Mouse (Mus musculus): ENCODE data around the gene Foxp2.

Gene Foxp2

DNA sequence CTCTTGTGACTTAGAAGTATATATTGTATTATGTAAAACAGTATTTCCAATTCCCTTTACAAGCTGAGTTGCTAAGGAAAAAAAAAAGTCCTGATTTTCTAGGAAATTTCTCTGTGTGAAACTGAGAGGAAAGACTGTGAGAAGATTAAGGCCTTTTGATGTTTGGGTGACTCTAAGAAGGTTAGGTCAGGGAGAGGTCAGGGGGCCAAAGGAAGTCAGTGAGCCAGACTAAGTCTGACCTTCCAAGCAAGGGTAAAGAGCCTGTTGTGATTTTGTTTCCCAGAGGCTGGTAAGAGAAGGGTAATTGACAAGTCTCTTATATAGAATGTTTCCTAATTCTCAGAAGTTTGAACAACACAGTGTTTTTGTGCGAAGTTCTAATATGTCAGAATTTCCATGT lies 162.1 kb downstream of the Foxp2 start:
- DNase-seq (ENCODE audit: extremely low read depth, low read depth, low spot score) = no peak

DNA sequence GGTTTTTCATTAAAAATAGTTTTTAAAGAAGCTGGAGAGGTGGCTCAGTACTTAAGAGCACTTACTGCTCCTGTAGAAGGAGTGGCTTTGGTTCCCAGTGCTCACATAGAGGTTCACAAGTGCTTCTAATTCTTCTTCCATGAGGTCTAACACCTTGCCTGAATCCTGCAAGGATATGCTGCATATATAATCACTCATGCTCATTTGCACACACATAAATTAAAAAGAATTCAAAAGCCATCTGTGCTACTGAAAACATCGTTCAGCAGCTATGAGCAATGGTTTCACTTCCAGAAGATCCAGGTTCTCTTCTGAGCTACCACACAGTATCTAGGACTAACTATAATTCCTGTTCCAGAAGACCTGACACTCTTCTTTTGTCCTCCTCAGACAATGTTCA lies 200.4 kb downstream of the Foxp2 start:
- no peak for DNase-seq (ENCODE audit: extremely low read depth, low read depth, low spot score)

DNA sequence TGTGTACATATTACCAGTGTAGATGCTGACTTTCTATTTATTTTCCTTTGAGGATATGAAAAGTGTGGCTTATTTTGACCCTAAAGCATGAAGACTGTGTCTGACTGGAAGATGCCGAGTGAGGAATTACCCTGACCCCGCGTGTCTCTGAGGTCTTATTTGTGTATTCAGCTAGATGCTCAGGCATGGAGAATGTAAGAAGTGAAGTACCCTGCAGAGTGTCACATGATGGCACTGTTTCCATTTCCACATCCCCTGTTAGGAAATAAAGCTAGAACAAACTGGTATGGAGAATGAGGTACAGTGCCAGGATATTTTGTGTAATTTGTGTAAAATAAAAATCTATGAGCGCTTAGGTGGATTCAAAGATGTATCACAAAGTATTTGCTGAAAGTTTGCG lies 219.8 kb downstream of the Foxp2 start:
- DNase-seq (ENCODE audit: extremely low read depth, low read depth, low spot score) = no peak

DNA sequence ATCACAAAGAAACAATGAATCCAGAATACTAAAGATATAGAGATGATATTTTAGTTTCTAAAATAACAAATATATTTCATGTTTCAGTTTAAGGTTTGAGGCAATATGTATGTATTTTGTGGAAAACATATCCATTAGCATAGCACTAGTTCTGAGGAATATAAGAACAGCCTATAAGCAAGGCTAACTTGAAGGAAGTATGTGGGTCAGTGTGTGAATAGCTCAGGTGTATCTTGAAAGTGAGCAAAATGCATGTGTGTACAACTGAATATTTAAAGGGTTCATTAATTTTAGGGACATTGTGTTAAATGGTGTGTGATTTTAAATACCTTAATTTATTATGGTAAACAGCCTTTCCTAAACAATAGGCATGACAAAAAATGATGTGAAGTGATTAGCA lies 220.2 kb downstream of the Foxp2 start:
- DNase-seq (ENCODE audit: extremely low read depth, low read depth, low spot score) = no peak

DNA sequence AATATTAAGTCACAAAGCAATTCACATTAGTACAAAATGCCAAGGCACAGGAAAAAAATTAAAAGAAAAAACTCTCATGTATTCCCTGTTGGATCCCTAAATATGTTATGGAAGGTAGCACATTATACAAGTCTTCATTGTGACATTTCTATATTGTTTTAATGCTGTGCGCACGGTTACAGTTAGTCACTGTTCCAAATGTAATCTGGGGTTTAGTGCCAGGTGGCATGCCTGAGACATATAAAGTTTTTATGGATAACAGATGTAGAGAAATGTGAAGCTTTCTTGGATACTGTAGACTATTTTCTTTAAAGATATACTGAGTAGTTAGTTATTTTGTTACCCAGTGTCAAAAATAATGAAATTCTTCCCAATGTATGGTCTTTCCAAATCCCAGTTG lies 229.0 kb downstream of the Foxp2 start:
- no peak for DNase-seq (ENCODE audit: extremely low read depth, low read depth, low spot score)

DNA sequence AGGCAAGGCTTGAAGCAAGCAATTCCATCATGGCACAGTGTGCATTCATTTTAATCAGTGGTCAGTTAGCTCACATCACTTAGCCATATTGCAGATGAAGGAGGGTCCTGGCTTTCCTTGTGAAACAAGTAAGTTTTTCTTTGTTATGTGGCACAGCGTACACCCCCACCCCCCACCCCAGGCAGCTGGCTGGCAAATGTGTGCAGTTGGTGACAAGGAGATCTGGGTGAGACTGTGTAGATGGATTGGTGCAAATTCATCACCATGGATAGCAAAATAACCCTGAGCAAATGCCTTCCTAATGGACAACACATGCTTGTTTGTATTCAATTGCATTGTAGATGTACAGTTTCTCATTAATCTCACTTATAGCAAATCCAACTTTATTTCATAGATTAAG lies 240.9 kb downstream of the Foxp2 start:
- no peak for DNase-seq (ENCODE audit: extremely low read depth, low read depth, low spot score)

DNA sequence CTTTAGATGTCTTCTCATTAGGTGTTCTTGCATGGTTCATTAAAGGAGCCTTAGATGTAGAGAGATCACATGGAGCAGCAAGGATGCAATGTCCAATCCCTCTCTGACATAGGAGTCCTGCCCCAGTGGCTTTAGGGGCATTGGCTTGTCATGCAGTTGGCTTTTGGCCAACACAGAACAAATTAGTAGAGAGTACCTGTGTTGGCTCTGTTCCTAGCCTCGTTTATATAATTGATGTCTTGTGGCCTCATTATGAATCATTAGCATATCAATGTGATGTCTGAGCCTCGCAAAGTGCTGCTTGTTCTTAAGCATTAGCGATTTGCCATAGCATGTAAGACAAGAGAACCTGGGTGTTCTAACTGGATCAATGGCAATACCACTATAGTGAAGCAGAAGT lies 250.5 kb downstream of the Foxp2 start:
- no peak for DNase-seq (ENCODE audit: extremely low read depth, low read depth, low spot score)

DNA sequence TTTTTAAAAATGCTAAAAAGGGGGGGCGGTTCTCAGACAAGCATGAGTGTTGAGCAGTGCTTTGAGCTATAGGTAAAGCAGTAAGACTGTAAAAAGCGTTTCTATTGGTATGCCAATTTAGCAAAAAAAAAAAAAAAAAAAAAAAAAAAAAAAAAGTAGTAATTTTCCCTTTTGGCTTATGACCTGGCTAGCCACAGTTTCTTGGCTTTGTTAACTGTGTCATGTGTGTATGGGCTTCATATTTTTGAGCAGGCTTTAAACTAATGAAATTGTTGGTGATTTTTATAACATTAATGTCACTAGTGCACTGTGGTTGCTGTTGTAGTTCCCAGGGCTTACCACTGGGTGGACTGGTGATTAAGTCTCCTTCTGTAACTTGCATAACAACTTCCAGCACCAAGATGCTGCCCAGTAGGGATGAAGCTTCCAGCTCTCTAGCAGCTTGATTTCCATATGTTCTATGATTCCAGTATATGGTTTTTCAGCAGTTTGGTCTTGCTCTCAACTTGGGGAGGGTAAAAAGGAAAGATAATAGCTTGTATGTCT lies 262.4 kb downstream of the Foxp2 start:
- DNase-seq (ENCODE audit: extremely low read depth, low read depth, low spot score) = no peak

DNA sequence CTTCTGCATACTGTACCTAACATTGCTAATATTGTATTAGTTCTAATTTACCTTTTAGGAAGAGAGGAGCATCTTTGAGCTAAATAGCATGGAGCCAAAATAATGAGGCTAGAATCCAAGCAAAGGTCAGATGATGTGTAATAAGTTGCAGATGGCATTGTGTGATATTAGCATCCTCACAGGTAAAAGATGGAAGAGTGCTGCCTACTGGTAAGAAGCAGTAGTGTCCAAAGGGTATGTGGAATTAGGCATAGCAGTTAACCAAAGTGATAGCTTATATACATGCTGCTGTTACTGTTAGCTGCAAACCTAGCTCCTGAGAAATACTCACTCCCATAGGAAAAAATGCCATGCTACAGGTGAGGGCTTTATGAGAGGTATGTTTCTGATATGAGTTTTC lies 275.6 kb downstream of the Foxp2 start:
- DNase-seq (ENCODE audit: extremely low read depth, low read depth, low spot score) = no peak

DNA sequence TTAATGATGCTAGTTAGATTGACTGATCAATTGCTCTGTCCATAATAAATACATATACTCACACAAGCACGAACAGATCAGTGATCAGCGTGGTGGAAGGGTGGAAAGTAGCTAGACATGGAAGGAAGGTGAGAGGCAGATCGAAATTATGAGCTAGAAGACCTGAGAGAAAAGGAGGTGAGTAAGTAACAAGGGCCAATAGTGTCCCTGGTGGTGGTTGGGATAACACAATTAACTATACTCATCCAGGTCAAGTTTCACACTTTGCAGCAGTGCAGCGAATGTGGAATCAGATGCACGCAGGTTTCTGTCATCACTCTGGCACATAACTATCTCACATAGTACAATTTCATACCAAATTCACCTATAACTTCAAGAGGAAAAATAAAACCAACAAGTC lies 291.7 kb downstream of the Foxp2 start:
- no peak for DNase-seq (ENCODE audit: extremely low read depth, low read depth, low spot score)

DNA sequence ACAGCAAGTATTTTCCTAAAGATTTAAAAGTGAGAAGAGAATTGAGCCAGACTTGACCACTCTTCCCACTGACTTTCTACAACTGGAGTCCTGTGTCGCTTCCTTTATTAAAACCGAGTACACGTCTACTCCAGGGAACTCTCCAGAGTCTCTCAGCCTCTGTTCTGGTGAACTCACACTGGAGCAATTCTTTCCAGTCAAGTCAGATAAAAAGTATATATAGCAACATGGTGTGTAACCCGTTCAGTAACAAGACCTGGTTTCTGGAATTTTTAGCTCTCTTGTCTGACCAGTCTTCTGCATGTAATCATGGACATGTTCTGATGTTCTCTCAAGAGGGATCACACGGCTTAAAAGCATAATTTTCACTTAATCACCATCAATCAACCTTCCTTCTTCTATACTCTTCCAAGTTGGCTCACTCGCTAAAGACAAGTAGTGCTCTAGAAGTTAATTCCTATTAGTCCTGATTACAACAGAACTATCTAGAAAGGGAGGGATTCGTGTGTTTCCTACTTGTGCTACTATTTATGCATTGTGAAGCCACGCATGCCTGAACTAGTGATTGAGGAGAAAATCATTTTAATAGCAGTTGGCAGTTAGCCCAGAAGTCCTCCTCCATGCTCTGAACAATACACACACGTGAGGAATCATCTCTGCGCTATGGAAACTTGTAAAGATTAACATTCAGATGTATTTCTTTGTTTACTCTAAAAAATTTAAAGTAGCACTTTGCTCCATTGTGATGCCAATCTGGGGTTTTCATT lies 341.2 kb downstream of the Foxp2 start:
- DNase-seq (ENCODE audit: extremely low read depth, low read depth, low spot score) = no peak

DNA sequence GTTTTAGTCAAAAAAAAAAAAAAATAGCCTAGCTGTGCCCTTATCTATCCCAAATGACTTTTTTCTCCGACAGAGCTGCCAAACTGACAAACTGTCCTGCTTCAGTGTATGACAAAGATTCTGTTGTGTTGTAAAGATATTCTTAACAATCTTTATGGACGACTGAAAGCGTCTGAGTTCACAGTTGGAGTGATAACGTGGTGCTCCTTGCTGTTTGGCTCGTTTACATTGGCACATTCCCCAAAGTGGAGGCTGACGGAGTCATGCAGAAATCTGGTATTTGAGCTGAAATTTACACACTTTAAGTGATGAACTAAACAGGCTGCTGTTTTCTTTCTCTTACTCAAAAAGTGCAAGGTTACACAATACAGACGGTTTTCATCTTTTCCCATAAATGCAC lies 356.2 kb downstream of the Foxp2 start:
- DNase-seq (ENCODE audit: extremely low read depth, low read depth, low spot score) = no peak

DNA sequence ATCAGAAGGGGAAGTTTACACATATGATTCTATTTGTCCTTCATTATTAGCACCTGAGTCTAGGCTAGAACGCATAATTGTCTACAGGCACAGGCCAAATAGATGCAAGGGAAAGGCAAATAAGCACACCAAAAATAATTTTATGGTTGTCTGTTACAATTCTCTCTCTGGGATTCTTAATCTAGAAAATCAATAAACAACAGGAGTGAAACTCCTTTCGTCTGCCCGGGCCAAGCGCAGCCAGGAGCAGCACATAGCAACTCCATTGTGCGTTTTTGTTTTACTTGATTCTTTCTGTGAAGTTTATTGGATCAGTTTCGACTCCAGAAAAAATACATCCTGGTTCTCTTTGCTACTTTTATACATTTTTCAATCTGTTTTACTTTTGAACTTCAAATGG lies 356.7 kb downstream of the Foxp2 start:
- DNase-seq (ENCODE audit: extremely low read depth, low read depth, low spot score) = no peak

DNA sequence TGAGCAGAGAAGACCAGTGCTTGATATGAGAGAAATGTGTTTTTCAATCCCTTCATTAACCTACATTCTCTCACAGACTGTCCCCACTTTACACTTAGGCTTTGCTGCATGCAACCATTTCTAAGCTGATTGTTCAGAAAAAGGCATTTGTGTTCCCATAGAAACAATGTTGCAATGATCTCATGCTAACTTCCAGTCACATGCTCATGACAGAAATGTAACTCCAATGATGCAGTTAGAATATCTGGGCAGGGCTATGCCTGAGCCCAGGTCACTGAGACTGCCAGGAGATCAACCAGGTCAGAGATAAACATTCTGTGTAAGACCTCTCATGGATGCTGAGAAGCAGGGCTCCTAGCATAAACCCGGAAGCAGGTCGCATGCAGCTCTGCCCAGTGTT lies 367.0 kb downstream of the Foxp2 start:
- DNase-seq (ENCODE audit: extremely low read depth, low read depth, low spot score) = no peak

DNA sequence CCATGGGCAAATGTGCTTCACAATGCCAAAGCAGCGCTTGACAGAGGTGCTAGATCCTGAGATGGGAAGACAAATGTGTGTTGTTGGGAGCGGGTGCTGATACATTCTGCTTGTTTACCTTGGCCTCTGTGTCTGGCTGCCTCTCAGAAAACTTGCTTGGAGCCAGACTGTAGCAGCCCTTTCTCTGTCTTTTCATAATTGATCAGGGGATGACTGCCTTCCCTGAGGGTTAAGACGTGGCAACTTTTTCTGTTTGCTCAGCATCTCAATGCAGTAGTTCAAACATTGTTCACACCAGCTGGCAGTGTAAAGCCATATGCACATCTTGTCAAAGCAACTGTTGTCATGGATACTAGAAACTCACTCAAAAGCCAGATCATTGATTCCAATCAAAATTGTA lies 384.1 kb downstream of the Foxp2 start:
- DNase-seq (ENCODE audit: extremely low read depth, low read depth, low spot score) = no peak

DNA sequence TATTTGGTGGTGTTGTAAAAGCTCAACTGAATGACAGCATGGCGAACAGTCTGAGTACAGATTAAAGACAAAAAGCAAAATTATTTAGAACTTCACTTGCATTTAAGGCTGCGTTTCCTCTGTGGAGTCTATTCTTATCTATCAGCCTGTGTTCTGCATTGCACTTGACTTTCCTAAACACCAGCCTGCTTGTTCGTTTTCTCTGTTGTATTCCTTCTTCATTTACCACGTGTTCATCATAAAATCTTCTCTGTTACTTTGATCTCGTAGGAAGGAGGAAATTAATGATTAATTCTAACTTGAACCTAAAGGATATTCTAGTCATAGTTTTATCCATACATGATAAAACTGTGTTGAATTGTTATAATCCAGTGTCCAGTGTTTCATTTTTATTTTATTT lies 392.9 kb downstream of the Foxp2 start:
- no peak for DNase-seq (ENCODE audit: extremely low read depth, low read depth, low spot score)

DNA sequence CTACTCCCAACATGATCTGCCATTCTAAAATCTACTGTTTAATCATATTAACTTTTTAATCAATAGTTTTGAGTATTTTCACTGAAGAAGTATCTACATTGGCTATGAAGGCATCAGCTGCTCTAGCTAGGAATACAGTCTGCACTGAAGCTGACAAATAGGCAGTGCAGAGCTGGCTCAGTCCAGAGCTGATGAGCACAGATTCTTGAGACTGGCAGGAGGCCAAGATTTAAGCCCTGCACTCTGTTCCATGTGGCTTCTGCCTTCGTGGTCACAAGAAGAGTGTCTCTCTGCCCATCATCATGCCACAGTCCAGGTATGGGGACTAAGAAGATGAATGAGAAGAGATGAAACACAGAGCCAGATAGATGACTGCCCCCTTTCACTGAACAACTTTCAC lies 398.1 kb downstream of the Foxp2 start:
- DNase-seq (ENCODE audit: extremely low read depth, low read depth, low spot score) = no peak

DNA sequence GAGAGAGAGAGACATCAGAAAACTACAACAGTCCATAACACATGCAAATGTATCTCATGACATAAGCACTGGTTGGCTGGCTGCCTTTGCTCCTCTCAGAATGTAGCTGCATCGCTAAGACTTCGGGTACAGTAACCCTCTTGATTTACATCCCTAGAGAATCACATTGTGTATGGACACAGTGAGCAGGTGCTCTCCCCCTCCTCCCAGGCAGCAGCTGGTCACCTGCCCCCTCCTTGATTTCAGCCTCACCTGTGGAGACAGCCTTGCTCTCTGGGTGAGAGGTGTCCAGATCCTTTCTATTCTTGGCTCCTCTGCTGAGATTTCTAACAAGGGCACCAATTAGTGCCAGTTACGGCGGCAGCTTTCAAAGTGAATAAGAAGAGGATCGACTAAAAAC lies 409.5 kb downstream of the Foxp2 start:
- no peak for DNase-seq (ENCODE audit: extremely low read depth, low read depth, low spot score)

DNA sequence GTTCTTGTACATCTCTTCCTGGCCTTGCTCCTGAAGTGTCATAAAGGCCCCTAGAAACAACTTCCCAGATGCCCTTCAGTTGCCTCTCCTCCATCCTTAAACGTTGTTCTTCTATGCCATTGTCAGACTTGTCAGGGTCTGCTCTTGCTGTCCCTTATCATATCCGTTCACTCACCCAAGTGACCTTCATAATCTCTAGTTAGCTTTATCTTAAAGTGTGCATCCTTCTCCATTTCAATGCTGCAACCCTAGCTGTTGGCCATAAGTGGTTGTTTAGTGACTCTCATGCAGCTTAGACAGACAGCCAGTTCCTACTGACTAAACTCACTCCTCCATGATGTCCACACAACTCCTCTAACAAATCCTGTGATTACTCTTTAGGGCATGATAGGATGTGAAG lies 415.8 kb downstream of the Foxp2 start:
- no peak for DNase-seq (ENCODE audit: extremely low read depth, low read depth, low spot score)

DNA sequence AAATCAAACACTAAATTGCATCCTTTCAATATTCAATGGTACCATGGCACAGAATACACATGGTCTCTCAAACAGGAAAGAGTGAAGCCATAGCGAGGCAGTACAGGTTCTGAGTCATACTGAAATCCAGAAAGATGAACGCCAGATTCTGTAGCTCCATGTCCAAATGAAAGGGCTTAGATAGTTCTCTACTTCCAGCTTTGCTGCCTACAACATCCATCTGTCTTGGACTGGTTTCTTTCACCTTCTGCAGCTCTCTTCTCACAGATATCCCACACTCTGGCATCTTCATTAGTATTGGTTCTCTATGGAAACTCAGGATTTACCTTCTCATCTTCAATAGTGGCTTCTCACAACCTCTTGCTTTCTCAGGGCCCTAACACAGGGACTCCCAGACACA lies 417.2 kb downstream of the Foxp2 start:
- no peak for DNase-seq (ENCODE audit: extremely low read depth, low read depth, low spot score)

DNA sequence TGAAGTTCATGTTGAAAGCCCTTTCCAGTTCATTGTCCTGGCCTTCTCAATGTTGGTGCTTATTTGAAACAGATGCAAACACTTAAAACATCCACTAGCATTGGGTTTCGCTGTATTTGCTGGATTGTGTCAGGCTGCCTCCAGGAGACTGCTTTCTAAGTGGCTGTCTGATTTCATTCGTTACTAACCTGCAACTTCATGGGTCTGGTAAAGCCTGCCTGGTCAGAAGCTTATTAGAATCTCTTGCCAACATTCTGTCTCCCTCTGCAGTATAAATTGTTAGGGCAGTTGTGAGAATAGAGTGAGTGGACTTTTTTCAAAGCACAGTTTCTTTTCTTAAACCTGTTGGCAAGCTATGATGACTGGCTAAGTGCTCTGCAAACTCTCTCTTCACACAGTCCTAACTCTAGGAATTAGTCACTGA lies 420.4 kb downstream of the Foxp2 start:
- DNase-seq (ENCODE audit: extremely low read depth, low read depth, low spot score) = no peak

DNA sequence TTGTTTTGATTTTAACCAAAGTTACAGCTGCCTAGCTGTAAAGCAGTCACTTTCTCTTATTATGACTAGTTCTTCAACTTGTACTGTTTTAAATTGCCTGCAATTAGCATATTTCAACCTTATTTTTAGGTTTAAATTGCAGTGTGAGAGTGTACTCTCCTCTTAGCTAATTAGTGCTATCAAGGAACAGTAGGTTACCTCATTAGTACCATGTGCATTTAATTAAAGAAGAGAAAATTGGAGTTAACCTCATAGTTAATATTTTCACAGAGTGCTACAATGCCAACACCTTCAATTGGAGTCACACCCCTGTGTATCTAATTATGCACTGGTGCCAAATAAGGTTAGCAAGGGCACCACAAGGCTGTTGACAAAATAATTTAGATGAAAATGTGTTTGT lies 421.9 kb downstream of the Foxp2 start:
- DNase-seq (ENCODE audit: extremely low read depth, low read depth, low spot score) = no peak

DNA sequence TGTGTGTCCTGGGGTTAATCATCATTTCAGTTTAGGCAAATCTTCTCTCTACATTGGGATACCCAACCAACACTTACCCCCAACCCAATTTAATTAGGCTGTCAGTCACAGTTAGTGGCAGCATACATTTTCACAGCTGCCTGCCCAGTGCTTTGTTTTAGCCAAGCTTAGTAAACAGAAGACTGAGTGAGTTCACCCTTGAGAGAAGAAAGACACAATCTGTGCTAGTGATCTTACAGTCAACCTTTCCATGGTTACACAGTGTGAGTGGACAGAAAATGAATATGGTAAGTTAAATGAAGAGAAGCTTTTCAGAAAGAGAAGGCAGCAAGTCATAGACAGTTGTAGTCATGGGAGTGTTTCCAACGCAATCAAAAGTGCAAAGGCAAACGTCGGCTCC lies 446.6 kb downstream of the Foxp2 start:
- DNase-seq (ENCODE audit: extremely low read depth, low read depth, low spot score) = no peak

Measured in fat pad, adult 2 months (tissue).